Mouse (Mus musculus) limb, embryonic 10.5 days (tissue): ENCODE results near the gene Olfr469. TPM values are rescaled to one million over a fixed set of nuclear protein-coding genes. Genes with fewer than 3 reads are reported as not detected.
"Not testable (repeated sequence)": the region's sequence is repeated elsewhere in the genome, so short reads cannot be mapped to it uniquely, and the experiment has no call there.

Source experiments
- DNase-seq: peaks from one replicate; pipeline ENCODE4 v3.0.0-alpha.2; 2017; ENCODE audit warnings: low spot score
- H3K27ac ChIP-seq: fragments of 300-500 bp; sonication (generic); 2 replicates; pipeline ENCODE4 v1.5.1; 2016; ENCODE audit warnings: mild to moderate bottlenecking
- H3K27me3 ChIP-seq: fragments of 300-500 bp; sonication (generic); 2 replicates; pipeline ENCODE4 v1.6.1; 2016; ENCODE audit warnings: low read depth, mild to moderate bottlenecking; ENCODE audit not compliant: poor library complexity, severe bottlenecking
- H3K36me3 ChIP-seq: fragments of 300-500 bp; sonication (generic); 2 replicates; pipeline ENCODE4 v1.6.1; 2016; ENCODE audit warnings: mild to moderate bottlenecking, moderate library complexity
- H3K4me1 ChIP-seq: fragments of 300-500 bp; sonication (generic); 2 replicates; pipeline ENCODE4 v1.6.1; 2016
- H3K4me3 ChIP-seq: fragments of 300-500 bp; sonication (generic); 2 replicates; pipeline ENCODE4 v1.5.1; 2016; ENCODE audit warnings: mild to moderate bottlenecking, moderate library complexity
- H3K9me3 ChIP-seq: fragments of 300-500 bp; sonication (generic); replicated peaks from 2 replicates; pipeline ENCODE4 v1.6.1; 2016; ENCODE audit warnings: mild to moderate bottlenecking
- WGBS: fragments of 180-500 bp; shearing (Covaris S2); methylation state at CpG from one replicate; pipeline ENCODE4 v1.1.7; 2016; 5-methylcytosine and 5-hydroxymethylcytosine counted together
- polyA plus RNA-seq: library from polyadenylated mRNA; unstranded; fragments of >200 nt; fragmentation: Nextera tagmentation; extraction: Ambion mirVana; gene quantifications from 2 replicates; pipeline ENCODE4 v1.2.1, GENCODE M21; 2016

The Olfr469 gene
- polyA plus RNA-seq: not detected in 2 replicates

- H3K4me3 ChIP-seq, H3K4me1 ChIP-seq, DNase-seq, H3K36me3 ChIP-seq, H3K27me3 ChIP-seq, H3K27ac ChIP-seq, H3K9me3 ChIP-seq: not testable (repeated sequence)
These were observed at the start of gene Olfr469 for GRCm38 (mm10) chr7:107825441-107825840. Gene Olfr469, minus strand, starts transcription at chr7:107825541.

- not testable (repeated sequence) for DNase-seq, H3K27ac ChIP-seq, H3K36me3 ChIP-seq, H3K4me3 ChIP-seq, H3K9me3 ChIP-seq, H3K4me1 ChIP-seq, H3K27me3 ChIP-seq
- 83% methylated on average over 1 of the region's 1 CpGs for WGBS
These were observed 22.0 kb upstream of the Olfr469 start, which contains the start of gene Olfr470 for GRCm38 (mm10) chr7:107847390-107847789. Gene Olfr470, minus strand, starts transcription at chr7:107847490.

GRCm38 (mm10) chr7:107841719-107842118 lies 16.4 kb upstream of the Olfr469 start:
- Histone ChIP-seq H3K4me3 (no peak overlapping the region), H3K4me1 (no peaks in the 10 kb centered on the region), H3K27ac (no peak overlapping the region), H3K36me3 (no peaks in the 10 kb centered on the region), H3K27me3 (no peaks in the 10 kb centered on the region), H3K9me3 (no peaks in the 10 kb centered on the region)
- no peak for DNase-seq
- WGBS: 75% methylated on average over 1 of the region's 1 CpGs

- not testable (repeated sequence) for H3K9me3 ChIP-seq, DNase-seq
- WGBS: 75% methylated on average over 2 of the region's 2 CpGs
These were observed 1.5 kb downstream of the Olfr469 start for GRCm38 (mm10) chr7:107823867-107824266.

GRCm38 (mm10) chr7:107819442-107819841 lies 5.9 kb downstream of the Olfr469 start:
- DNase-seq: no peak
- Histone ChIP-seq H3K27me3 (no peaks in the 10 kb centered on the region), H3K9me3 (no peaks in the 10 kb centered on the region), H3K4me1 (no peaks in the 10 kb centered on the region), H3K27ac (no peak overlapping the region), H3K4me3 (no peak overlapping the region), H3K36me3 (no peaks in the 10 kb centered on the region)

More at GRCm38 (mm10) chr7:107823867-107824266, 1.5 kb downstream of the Olfr469 start:
- not testable (repeated sequence) for H3K27me3 ChIP-seq, H3K4me1 ChIP-seq, H3K27ac ChIP-seq, H3K4me3 ChIP-seq, H3K36me3 ChIP-seq

- Histone ChIP-seq H3K36me3 (no peaks in the 10 kb centered on the region), H3K27me3 (no peaks in the 10 kb centered on the region), H3K4me1 (no peaks in the 10 kb centered on the region), H3K9me3 (no peaks in the 10 kb centered on the region), H3K4me3 (no peak within 1 kb of the TSS), H3K27ac (no peak within 1 kb of the TSS)
- no peak for DNase-seq
These were observed 13.4 kb downstream of the Olfr469 start, which contains the start of gene Olfr467 for GRCm38 (mm10) chr7:107811963-107812362. Gene Olfr467, plus strand, starts transcription at chr7:107812263.

- WGBS: 52% methylated on average over 3 of the region's 3 CpGs
- H3K4me3 ChIP-seq: no peak overlapping the region
- peaks cover 11% of the 10 kb centered on the region; the same call in 1 of the 2 replicates for H3K4me1 ChIP-seq
- peak overlapping the region; percentile 80 for H3K27ac ChIP-seq
- no peak for DNase-seq
- H3K27me3 ChIP-seq: no peaks in the 10 kb centered on the region
- no peaks in the 10 kb centered on the region for H3K9me3 ChIP-seq
- H3K36me3 ChIP-seq: no peaks in the 10 kb centered on the region
These were observed 23.2 kb downstream of the Olfr469 start for GRCm38 (mm10) chr7:107802138-107802537.

- H3K27ac ChIP-seq: peak within 1 kb of the TSS; percentile 80
- H3K27me3 ChIP-seq: no peaks in the 10 kb centered on the region
- H3K9me3 ChIP-seq: no peaks in the 10 kb centered on the region
- H3K36me3 ChIP-seq: no peaks in the 10 kb centered on the region
- peaks cover 11% of the 10 kb centered on the region; the same call in 1 of the 2 replicates for H3K4me1 ChIP-seq
- DNase-seq: no peak
- 92% methylated on average over 2 of the region's 2 CpGs for WGBS
- H3K4me3 ChIP-seq: no peak within 1 kb of the TSS
These were observed 24.2 kb downstream of the Olfr469 start, which contains the start of gene Ovch2 for GRCm38 (mm10) chr7:107801108-107801507. Gene Ovch2, minus strand, starts transcription at chr7:107801208.

GRCm38 (mm10) chr7:107796500-107796899 lies 28.8 kb downstream of the Olfr469 start:
- no peak for DNase-seq
- H3K4me1 ChIP-seq: peaks cover 1% of the 10 kb centered on the region; the same call in 1 of the 2 replicates
- 92% methylated on average over 2 of the region's 2 CpGs for WGBS
- H3K4me3 ChIP-seq: no peak overlapping the region
- H3K36me3 ChIP-seq: no peaks in the 10 kb centered on the region
- H3K9me3 ChIP-seq: no peaks in the 10 kb centered on the region
- H3K27ac ChIP-seq: no peak overlapping the region
- no peaks in the 10 kb centered on the region for H3K27me3 ChIP-seq

GRCm38 (mm10) chr7:107787977-107788620 lies 37.2 kb downstream of the Olfr469 start:
- Histone ChIP-seq H3K27ac (no peak overlapping the region), H3K36me3 (no peaks in the 10 kb centered on the region), H3K27me3 (no peaks in the 10 kb centered on the region), H3K4me1 (no peaks in the 10 kb centered on the region), H3K4me3 (no peak overlapping the region), H3K9me3 (no peaks in the 10 kb centered on the region)
- 63% methylated on average over 3 of the region's 3 CpGs for whole genome bisulfite sequencing
- DNase-seq: no peak

- 41% methylated on average over 4 of the region's 4 CpGs for WGBS
- H3K27me3 ChIP-seq: no peaks in the 10 kb centered on the region
- no peak for DNase-seq
- no peaks in the 10 kb centered on the region for H3K36me3 ChIP-seq
- no peak overlapping the region for H3K4me3 ChIP-seq
- H3K4me1 ChIP-seq: no peaks in the 10 kb centered on the region
- no peak overlapping the region for H3K27ac ChIP-seq
- H3K9me3 ChIP-seq: no peaks in the 10 kb centered on the region
These were observed 45.7 kb downstream of the Olfr469 start for GRCm38 (mm10) chr7:107779611-107780010.

GRCm38 (mm10) chr7:107778216-107778615 lies 47.1 kb downstream of the Olfr469 start:
- Histone ChIP-seq H3K27me3 (no peaks in the 10 kb centered on the region), H3K4me1 (no peaks in the 10 kb centered on the region), H3K4me3 (no peak overlapping the region), H3K36me3 (no peaks in the 10 kb centered on the region), H3K9me3 (no peaks in the 10 kb centered on the region), H3K27ac (no peak overlapping the region)
- no peak for DNase-seq
- WGBS: 83% methylated on average over 1 of the region's 1 CpGs

GRCm38 (mm10) chr7:107770812-107771211 lies 54.5 kb downstream of the Olfr469 start:
- Histone ChIP-seq H3K27ac (no peak overlapping the region), H3K9me3 (no peaks in the 10 kb centered on the region), H3K27me3 (no peaks in the 10 kb centered on the region), H3K4me1 (no peaks in the 10 kb centered on the region), H3K4me3 (no peak overlapping the region), H3K36me3 (no peaks in the 10 kb centered on the region)
- DNase-seq: no peak
- WGBS: 85% methylated on average over 6 of the region's 6 CpGs
